Mouse (Mus musculus) midbrain, postnatal 0 days (tissue): Measurements from ENCODE around the gene Ankrd50. TPM values are rescaled to one million over a fixed set of nuclear protein-coding genes. Genes with fewer than 3 reads are reported as not detected.

Experiments
- ATAC-seq: fragments of 200-750 bp; cut with Nextera tagmentation; 2 replicates; pipeline ENCODE4 v1.8.0; 2017; ENCODE audit warnings: moderate number of reproducible peaks, mild to moderate bottlenecking, moderate TSS enrichment, moderate library complexity; ENCODE audit not compliant: low FRiP score
- DNase-seq: peaks from one replicate; pipeline ENCODE4 v3.0.0-alpha.2; 2015; ENCODE audit warnings: low spot score
- H3K27ac ChIP-seq: fragments of 300-500 bp; sonication (generic); 2 replicates; pipeline ENCODE4 v1.5.1; 2014; ENCODE audit warnings: low read depth, mild to moderate bottlenecking, low read length, mixed read lengths
- H3K27me3 ChIP-seq: fragments of 300-500 bp; sonication (generic); 2 replicates; pipeline ENCODE4 v1.6.1; 2014; ENCODE audit warnings: low read length, control low read depth, mixed read lengths; ENCODE audit not compliant: insufficient read depth
- H3K36me3 ChIP-seq: fragments of 300-500 bp; sonication (generic); 2 replicates; pipeline ENCODE4 v1.6.1; 2014; ENCODE audit warnings: low read length, control low read depth, mixed read lengths; ENCODE audit not compliant: insufficient read depth
- H3K4me1 ChIP-seq: fragments of 300-500 bp; sonication (generic); 2 replicates; pipeline ENCODE4 v1.6.1; 2014; ENCODE audit warnings: mild to moderate bottlenecking, control low read depth, antibody characterized with exemption, low read length, mixed read lengths; ENCODE audit not compliant: insufficient read depth
- H3K4me2 ChIP-seq: fragments of 300-500 bp; sonication (generic); 2 replicates; pipeline ENCODE4 v1.6.1; 2014; ENCODE audit warnings: low read depth, mild to moderate bottlenecking, low read length, mixed read lengths; ENCODE audit not compliant: poor library complexity, severe bottlenecking
- H3K4me3 ChIP-seq: fragments of 300-500 bp; sonication (generic); 2 replicates; pipeline ENCODE4 v1.5.1; 2014; ENCODE audit warnings: low read depth, mild to moderate bottlenecking, low read length, moderate library complexity
- H3K9ac ChIP-seq: fragments of 300-500 bp; sonication (generic); replicated peaks from 2 replicates; pipeline ENCODE4 v1.6.1; 2014; ENCODE audit warnings: mild to moderate bottlenecking, low read length, moderate library complexity, mixed read lengths; ENCODE audit not compliant: poor library complexity, severe bottlenecking
- H3K9me3 ChIP-seq: fragments of 300-500 bp; sonication (generic); 2 replicates; pipeline ENCODE4 v1.6.1; 2016; ENCODE audit warnings: low read length, control low read depth
- CTCF ChIP-seq: IDR thresholded peaks from 2 replicates; pipeline ENCODE4 v1.5.1; 2016; ENCODE audit warnings: antibody characterized with exemption, mild to moderate bottlenecking
- WGBS: fragments of 180-500 bp; shearing (Covaris S2); extraction: QIAGEN DNeasy Blood & Tissue Kit; methylation state at CpG from one replicate; pipeline ENCODE4 v1.1.7; 2014; 5-methylcytosine and 5-hydroxymethylcytosine counted together
- polyA plus RNA-seq: library from polyadenylated mRNA; unstranded; fragments of >200 nt; fragmentation: Nextera tagmentation; extraction: Ambion mirVana; gene quantifications from 2 replicates; pipeline ENCODE4 v1.2.1, GENCODE M21; 2015
- total RNA-seq: library from RNA; depleted of rRNA; stranded (reverse); fragments of >200 nt; gene quantifications from 2 replicates; pipeline ENCODE4 v1.2.3, GENCODE M21; 2014

Ankrd50 gene
- total and polyA plus RNA-seq, 2 experiments from 2014 or later = 14.9 to 72.7 TPM

- no peak for DNase-seq
- ATAC-seq = no peak
- no peak for TF ChIP-seq CTCF
- no peaks in the 10 kb centered on the region for H3K9me3 ChIP-seq
- H3K4me1 ChIP-seq = peaks cover 13% of the 10 kb centered on the region; the same call in 1 of the 2 replicates
- H3K9ac ChIP-seq = no peak overlapping the region
- no peaks in the 10 kb centered on the region for H3K27me3 ChIP-seq
- H3K4me2 ChIP-seq = no peak overlapping the region
- H3K27ac ChIP-seq = no peak overlapping the region
- 64% methylated on average over 6 of the region's 6 CpGs for WGBS
- peaks cover 2% of the 10 kb centered on the region; the same call in 1 of the 2 replicates for H3K36me3 ChIP-seq
- no peak overlapping the region for H3K4me3 ChIP-seq
These were observed 9.1 kb downstream of the Ankrd50 start for GRCm38 (mm10) chr3:38475587-38475986.

GRCm38 (mm10) chr3:38473138-38473537, 11.5 kb downstream of the Ankrd50 start:
- H3K36me3 ChIP-seq = peaks cover 2% of the 10 kb centered on the region; the same call in 1 of the 2 replicates
- no peak overlapping the region for H3K9ac ChIP-seq
- H3K9me3 ChIP-seq = no peaks in the 10 kb centered on the region
- no peak for TF ChIP-seq CTCF
- no peak overlapping the region for H3K4me3 ChIP-seq
- H3K27ac ChIP-seq = no peak overlapping the region
- 90% methylated on average over 4 of the region's 4 CpGs for WGBS
- ATAC-seq (no peak), DNase-seq (no peak)
- 0 out of 2 replicates have a peak, but pooled peaks cover 3% of the 10 kb centered on the region for H3K4me1 ChIP-seq
- no peak overlapping the region for H3K4me2 ChIP-seq
- H3K27me3 ChIP-seq = no peaks in the 10 kb centered on the region

GRCm38 (mm10) chr3:38471516-38471915, 13.1 kb downstream of the Ankrd50 start:
- H3K4me2 ChIP-seq = no peak overlapping the region
- 0 out of 2 replicates have a peak, but pooled peaks cover 3% of the 10 kb centered on the region for H3K4me1 ChIP-seq
- no peaks in the 10 kb centered on the region for H3K27me3 ChIP-seq
- H3K27ac ChIP-seq = no peak overlapping the region
- H3K9ac ChIP-seq = no peak overlapping the region
- no peaks in the 10 kb centered on the region for H3K9me3 ChIP-seq
- no peak for ATAC-seq
- TF ChIP-seq CTCF = no peak
- DNase-seq = no peak
- H3K36me3 ChIP-seq = peaks cover 2% of the 10 kb centered on the region; the same call in 1 of the 2 replicates
- no peak overlapping the region for H3K4me3 ChIP-seq

- Histone ChIP-seq H3K27ac (no peak overlapping the region), H3K9me3 (no peaks in the 10 kb centered on the region), H3K36me3 (peaks cover 2% of the 10 kb centered on the region; the same call in 1 of the 2 replicates), H3K27me3 (no peaks in the 10 kb centered on the region), H3K4me3 (no peak overlapping the region), H3K4me1 (no peaks in the 10 kb centered on the region), H3K4me2 (no peak overlapping the region), H3K9ac (no peak overlapping the region)
- no peak for TF ChIP-seq CTCF
- 83% methylated on average over 8 of the region's 8 CpGs for WGBS
- ATAC-seq (no peak), DNase-seq (no peak)
These were observed 16.5 kb downstream of the Ankrd50 start for GRCm38 (mm10) chr3:38468131-38468530.

GRCm38 (mm10) chr3:38466880-38467405, 17.7 kb downstream of the Ankrd50 start:
- no peak for ATAC-seq
- TF ChIP-seq CTCF = no peak
- WGBS = 77% methylated on average over 8 of the region's 8 CpGs

GRCm38 (mm10) chr3:38466139-38466538, 18.5 kb downstream of the Ankrd50 start:
- no peak overlapping the region for H3K9ac ChIP-seq
- no peak overlapping the region for H3K4me2 ChIP-seq
- TF ChIP-seq CTCF = no peak
- no peaks in the 10 kb centered on the region for H3K4me1 ChIP-seq
- no peak for ATAC-seq
- 96% methylated on average over 5 of the region's 5 CpGs for WGBS
- H3K9me3 ChIP-seq = no peaks in the 10 kb centered on the region
- no peaks in the 10 kb centered on the region for H3K27me3 ChIP-seq
- H3K36me3 ChIP-seq = peaks cover 10% of the 10 kb centered on the region
- no peak overlapping the region for H3K27ac ChIP-seq
- H3K4me3 ChIP-seq = no peak overlapping the region
- no peak for DNase-seq

More at GRCm38 (mm10) chr3:38466880-38467405, 17.7 kb downstream of the Ankrd50 start:
- Histone ChIP-seq H3K27ac (no peak overlapping the region), H3K9ac (no peak overlapping the region), H3K4me2 (no peak overlapping the region), H3K36me3 (peaks cover 10% of the 10 kb centered on the region), H3K4me3 (no peak overlapping the region), H3K27me3 (no peaks in the 10 kb centered on the region), H3K4me1 (no peaks in the 10 kb centered on the region), H3K9me3 (no peaks in the 10 kb centered on the region)
- no peak for DNase-seq
